8 mouse cellular contexts compared by ENCODE assay signal in the genomic region with DNA sequence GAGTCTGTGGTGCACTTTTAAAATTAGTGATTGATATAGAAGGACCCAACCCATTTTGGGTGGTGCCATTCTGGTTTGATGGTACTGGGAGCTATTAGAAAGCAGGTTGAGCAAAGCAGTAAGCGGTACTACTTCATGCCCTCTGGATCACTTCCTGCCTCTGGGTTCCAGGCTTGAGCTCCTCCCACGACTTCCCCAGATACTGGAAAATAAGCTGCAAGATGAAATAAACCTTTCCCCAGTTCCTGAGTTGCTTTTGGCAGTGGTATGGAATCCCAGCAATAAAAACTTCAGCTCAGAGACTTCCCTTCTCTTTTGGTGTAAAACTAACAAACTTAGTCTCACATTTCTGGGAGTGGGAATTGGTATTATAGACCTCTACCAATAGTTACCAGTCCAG.
"Had no signal": no experiment of that assay in that cellular context is flagged by ENCODE, and none has a peak within 500 bp of the region (broad histone marks: within the 10 kb centered on the region; RNA-seq: fewer than 3 reads in every experiment).

No protein-coding gene starts in this region.

- H3K4me3 ChIP-seq: limb, embryonic 13.5 days; liver, embryonic 13.5 days; midbrain, embryonic 12.5 days; midbrain, embryonic 15.5 days; neural tube, embryonic 12.5 days; neural tube, embryonic 15.5 days had no signal

- H3K36me3 ChIP-seq: limb, embryonic 13.5 days; liver, embryonic 13.5 days; midbrain, embryonic 12.5 days; midbrain, embryonic 15.5 days; neural tube, embryonic 12.5 days; neural tube, embryonic 15.5 days had no signal

- H3K27me3 ChIP-seq: limb, embryonic 13.5 days; liver, embryonic 13.5 days; midbrain, embryonic 12.5 days; midbrain, embryonic 15.5 days; neural tube, embryonic 12.5 days; neural tube, embryonic 15.5 days had no signal

- H3K9me3 ChIP-seq: limb, embryonic 13.5 days; liver, embryonic 13.5 days; midbrain, embryonic 12.5 days; midbrain, embryonic 15.5 days; neural tube, embryonic 12.5 days had no signal

- H3K27ac ChIP-seq: limb, embryonic 13.5 days; liver, embryonic 13.5 days; midbrain, embryonic 12.5 days; midbrain, embryonic 15.5 days; neural tube, embryonic 12.5 days; neural tube, embryonic 15.5 days; stomach, postnatal 0 days had no signal

- H3K4me1 ChIP-seq: limb, embryonic 13.5 days; liver, embryonic 13.5 days; midbrain, embryonic 12.5 days; midbrain, embryonic 15.5 days; neural tube, embryonic 12.5 days; neural tube, embryonic 15.5 days had no signal

- DNase-seq: liver, embryonic 13.5 days; lung, adult 2 months had no signal
